Mouse (Mus musculus): ENCODE data around the gene Tmem114.

- TF ChIP-seq POLR2AphosphoS5 (IDR thresholded peaks at IDR 0.05; ENCODE audit: insufficient replicate concordance, low read depth, low read length) (no peak), CTCF (IDR thresholded peaks at IDR 0.05; ENCODE audit: low read depth, low read length) (no peak), GATA1 (IDR thresholded peaks at IDR 0.05; ENCODE audit: borderline replicate concordance, low read length) (no peak), GATA2 (IDR thresholded peaks at IDR 0.05; ENCODE audit: borderline replicate concordance, low read depth, low read length) (no peak)
Observed at GRCm38 (mm10) chr16:8399868-8400267, 25.1 kb downstream of the Tmem114 start.

Measured in G1E (cell line).